Mouse (Mus musculus) ES-E14 (cell line): Measurements from ENCODE around the gene Ctsw. TPM values are rescaled to one million over a fixed set of nuclear protein-coding genes. Genes with fewer than 3 reads are reported as not detected.
A peak's percentile ranks its signal among the peaks of the same experiment; 100 is the strongest.

Experiments
- DNase-seq: peaks from one replicate; pipeline ENCODE4 v3.0.0-alpha.2; 2013; ENCODE audit warnings: low read depth, low spot score
- H3K27ac ChIP-seq: 2 replicates; pipeline ENCODE4 v1.5.1; 2012; ENCODE audit warnings: low read depth, mild to moderate bottlenecking, low read length, moderate library complexity, mixed read lengths; ENCODE audit not compliant: poor library complexity, insufficient read depth, severe bottlenecking
- H3K36me3 ChIP-seq: 2 replicates; pipeline ENCODE4 v1.6.1; 2012; ENCODE audit warnings: mild to moderate bottlenecking, low read length, moderate library complexity, mixed read lengths; ENCODE audit not compliant: control insufficient read depth, poor library complexity, insufficient read depth, severe bottlenecking
- H3K4me1 ChIP-seq, 2 experiments: fragments of 150-350 bp in 1 of 2; sonication (generic) in 1 of 2; 2 replicates each; pipeline ENCODE4 v1.6.1; 2012; ENCODE audit warnings: low read length in 2 of 2, mild to moderate bottlenecking in 1 of 2, mixed read lengths in 1 of 2; ENCODE audit not compliant: control insufficient read depth in 2 of 2, insufficient read depth in 2 of 2, poor library complexity in 1 of 2
- H3K4me3 ChIP-seq, 2 experiments: fragments of 150-350 bp in 1 of 2; sonication (generic) in 1 of 2; 2 replicates each; pipeline ENCODE4 v1.5.1; 2012; ENCODE audit warnings: low read length in 2 of 2, low read depth in 1 of 2, mild to moderate bottlenecking in 1 of 2, mixed read lengths in 1 of 2; ENCODE audit not compliant: insufficient read depth in 1 of 2, poor library complexity in 1 of 2, severe bottlenecking in 1 of 2
- H3K9ac ChIP-seq: 2 replicates; pipeline ENCODE4 v1.6.1; 2012; ENCODE audit warnings: low read depth, mild to moderate bottlenecking, low read length, mixed read lengths; ENCODE audit not compliant: poor library complexity, insufficient read depth, severe bottlenecking
- H3K9me3 ChIP-seq: fragments of 150-350 bp; sonication (generic); 2 replicates; pipeline ENCODE4 v1.6.1; 2012; ENCODE audit warnings: low read depth, mild to moderate bottlenecking, low read length; ENCODE audit not compliant: control insufficient read depth, insufficient read depth
- CHD2 ChIP-seq: IDR thresholded peaks from 2 replicates; pipeline ENCODE4 v1.6.1; 2014; ENCODE audit warnings: mild to moderate bottlenecking, low read depth, low read length, inconsistent platforms
- HCFC1 ChIP-seq: IDR thresholded peaks from 2 replicates; pipeline ENCODE4 v1.6.1; 2012; ENCODE audit warnings: low read length, inconsistent platforms, borderline replicate concordance; ENCODE audit not compliant: insufficient read depth
- MAFK ChIP-seq: IDR thresholded peaks from 2 replicates; pipeline ENCODE4 v1.6.1; 2014; ENCODE audit warnings: mild to moderate bottlenecking, low read depth, low read length, inconsistent platforms; ENCODE audit not compliant: insufficient read depth
- ZC3H11A ChIP-seq: IDR thresholded peaks from 2 replicates; pipeline ENCODE4 v1.6.1; 2012; ENCODE audit warnings: low read depth, mild to moderate bottlenecking, inconsistent platforms, low read length, borderline replicate concordance
- ZNF384 ChIP-seq: IDR thresholded peaks from 2 replicates; pipeline ENCODE4 v1.6.1; 2012; ENCODE audit warnings: low read depth, low read length, inconsistent platforms
- in situ Hi-C, 2 experiments: fragments of 600-800 bp; cut with MboI; formaldehyde crosslinking; loops; one replicate each; pipeline ENCODE4 v1.15.1; 2025; ENCODE audit warnings: low sequenced_read_pairs in 2 of 2, inconsistent platforms in 1 of 2; ENCODE audit not compliant: unreplicated experiment in 2 of 2
- total RNA-seq: library from RNA; depleted of rRNA; stranded (reverse); fragments of 300-350 nt; gene quantifications from 2 replicates; pipeline ENCODE4 v1.2.3, GENCODE M21; 2012

Ctsw gene
- total RNA-seq, 1 experiment = 4.5 TPM

- no peaks in the 10 kb centered on the region for H3K36me3 ChIP-seq
- no peak for DNase-seq
- in situ Hi-C loops = no loop called here
- H3K9me3 ChIP-seq = no peaks in the 10 kb centered on the region
- H3K9ac ChIP-seq = peak overlapping the region; percentile 61
- H3K4me3 ChIP-seq = peak overlapping the region; percentile 76 to 81; a peak in 3 of 4 replicates
- no peak for TF ChIP-seq MAFK
- TF ChIP-seq HCFC1 = no peak
- TF ChIP-seq CHD2 = no peak
- TF ChIP-seq ZC3H11A = no peak
- no peak for TF ChIP-seq ZNF384
- H3K27ac ChIP-seq = no peak overlapping the region
- 0 out of 4 replicates have a peak, but pooled peaks cover 0 to 2% of the 10 kb centered on the region in 2 experiments for H3K4me1 ChIP-seq
Measured at GRCm38 (mm10) chr19:5475069-5475714, 6.9 kb upstream of the Ctsw start.

DNA sequence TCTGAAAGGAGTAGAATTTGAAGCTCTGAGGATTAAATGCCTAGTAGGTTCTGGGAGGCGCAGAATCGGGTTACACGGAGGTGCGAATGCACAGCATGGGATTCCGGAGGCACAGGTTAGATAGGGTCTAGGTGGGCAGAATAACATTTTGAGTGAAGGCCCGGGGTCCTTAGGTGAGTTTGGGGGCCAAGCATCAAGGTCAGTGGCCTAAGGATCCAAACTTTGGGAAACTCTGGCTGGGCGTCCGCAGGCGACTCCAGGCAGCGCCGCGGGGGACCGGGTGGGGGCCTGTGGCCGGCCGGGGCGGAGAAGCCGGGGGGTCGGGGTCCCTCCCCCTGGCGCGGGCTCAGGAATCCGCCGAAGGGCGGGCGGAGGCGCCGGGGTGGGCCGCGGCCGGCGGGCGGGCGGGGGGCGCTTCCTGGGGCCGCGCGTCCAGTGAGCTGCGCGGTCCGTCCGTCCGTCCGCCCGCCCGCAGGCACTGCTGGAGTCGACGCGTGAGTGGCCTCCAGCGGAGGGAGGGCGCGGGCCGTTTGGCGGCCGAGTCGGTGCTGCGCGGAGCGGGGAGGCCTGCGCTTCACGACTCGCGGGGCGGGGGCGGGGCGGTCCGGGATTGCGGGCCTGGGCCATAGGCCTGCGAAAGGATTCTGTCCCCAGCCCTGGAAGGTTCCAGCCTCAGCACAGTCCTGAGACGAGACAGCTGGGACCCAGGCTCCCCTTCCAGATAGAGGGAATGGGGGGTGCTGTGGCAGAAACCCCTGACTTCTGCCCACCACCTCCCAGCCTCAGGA, 6.2 kb upstream of the Ctsw start:
- in situ Hi-C loops = no loop called here
- no peak overlapping the region for H3K27ac ChIP-seq

DNA sequence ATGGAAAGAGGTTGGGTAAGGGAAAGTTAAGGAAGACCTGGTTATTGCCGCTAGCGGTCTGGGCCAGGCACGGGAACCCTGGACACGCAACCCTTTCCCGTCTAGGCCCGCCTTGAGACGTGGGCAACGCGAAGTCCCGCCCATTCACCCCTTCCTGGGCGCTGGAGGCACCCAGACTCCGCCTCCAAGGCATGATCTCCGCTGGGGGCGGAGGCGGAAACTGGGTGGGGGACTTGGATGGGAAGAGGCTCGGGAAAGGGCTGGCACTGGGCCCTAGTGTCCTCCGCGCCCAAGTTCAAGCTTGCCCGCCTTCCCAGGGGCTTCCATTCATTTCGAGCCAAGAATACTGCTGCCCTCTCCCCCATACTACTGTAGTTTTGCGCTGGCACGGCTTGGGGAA, 5.4 kb upstream of the Ctsw start, which contains the start of gene Efemp2:
Gene Efemp2, plus strand, starts transcription at position 235 of the 400 bp plus-strand sequence.
- TF ChIP-seq MAFK = no peak
- TF ChIP-seq ZC3H11A = no peak
- no peak for TF ChIP-seq ZNF384
- no peak for TF ChIP-seq HCFC1
- TF ChIP-seq CHD2 = no peak
- 0 out of 4 replicates have a peak, but pooled peaks cover 0 to 2% of the 10 kb centered on the region in 2 experiments for H3K4me1 ChIP-seq
- in situ Hi-C loops = no loop called here

More for the DNA sequence above, 6.2 kb upstream of the Ctsw start:
- Histone ChIP-seq H3K4me3 (peak overlapping the region; percentile 76 to 81), H3K4me1 (0 out of 4 replicates have a peak, but pooled peaks cover 0 to 2% of the 10 kb centered on the region in 2 experiments), H3K9ac (peak overlapping the region; percentile 61), H3K36me3 (no peaks in the 10 kb centered on the region), H3K9me3 (no peaks in the 10 kb centered on the region)
- no peak for DNase-seq
- TF ChIP-seq ZNF384 (no peak), HCFC1 (no peak), CHD2 (no peak), ZC3H11A (no peak), MAFK (no peak)

GRCm38 (mm10) chr19:5472857-5473256, 4.5 kb upstream of the Ctsw start:
- H3K36me3 ChIP-seq = no peaks in the 10 kb centered on the region
- TF ChIP-seq ZNF384 (no peak), CHD2 (no peak), ZC3H11A (no peak), MAFK (no peak), HCFC1 (no peak)
- H3K9me3 ChIP-seq = no peaks in the 10 kb centered on the region
- H3K4me3 ChIP-seq = no peak overlapping the region
- no peak for DNase-seq
- in situ Hi-C loops = no loop called here
- H3K27ac ChIP-seq = no peak overlapping the region
- H3K9ac ChIP-seq = no peak overlapping the region
- H3K4me1 ChIP-seq = peaks cover 3 to 4% of the 10 kb centered on the region in 2 experiments; a peak in 2 of 4 replicates

More for the DNA sequence above, 5.4 kb upstream of the Ctsw start, which contains the start of gene Efemp2:
- Histone ChIP-seq H3K4me3 (peak within 1 kb of the TSS; percentile 76 to 81), H3K9ac (peak within 1 kb of the TSS; percentile 61), H3K27ac (no peak within 1 kb of the TSS), H3K9me3 (no peaks in the 10 kb centered on the region), H3K36me3 (no peaks in the 10 kb centered on the region)
- DNase-seq = peak; percentile 69
